Mouse (Mus musculus): ENCODE measurements around the gene Rsg1. TPM values are rescaled to one million over a fixed set of nuclear protein-coding genes. Genes with fewer than 3 reads are reported as not detected.

The Rsg1 gene
- polyA plus RNA-seq, 1 experiment from 2014 or later = 0.98 TPM

DNA sequence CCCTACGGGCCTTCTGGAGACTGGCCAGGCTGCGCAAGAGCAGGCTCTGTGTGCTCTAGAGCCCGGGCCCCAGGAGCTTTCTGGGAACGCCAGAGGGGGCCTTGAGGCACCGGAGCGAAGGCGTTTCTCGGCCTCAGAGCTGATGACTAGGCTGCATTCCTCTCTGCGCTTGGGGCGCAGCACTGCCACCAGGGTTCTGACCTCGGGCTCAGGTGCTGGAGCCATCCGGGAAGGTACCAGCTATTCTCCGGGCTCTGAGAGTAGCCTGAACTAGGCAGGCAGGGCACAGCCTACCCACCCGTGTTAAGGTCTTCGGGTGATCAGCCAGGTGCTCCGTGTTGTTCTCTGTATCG, 33.2 kb downstream of the Rsg1 start:
- H3K27ac ChIP-seq (ENCODE audit: low read depth, low read length) = no peak overlapping the region
- H3K9me3 ChIP-seq (ENCODE audit: control insufficient read depth) = no peaks in the 10 kb centered on the region
- H3K36me3 ChIP-seq (ENCODE audit: control insufficient read depth, insufficient read depth) = peaks cover 13% of the 10 kb centered on the region; the same call in 1 of the 2 replicates
- H3K27me3 ChIP-seq (replicated peaks; ENCODE audit: control insufficient read depth, insufficient read depth, low read length) = no peaks in the 10 kb centered on the region
- H3K4me2 ChIP-seq (replicated peaks; ENCODE audit: low read depth) = peak overlapping the region; percentile 75
- peaks cover 3% of the 10 kb centered on the region; the same call in 1 of the 2 replicates for H3K4me1 ChIP-seq (replicated peaks; ENCODE audit: control insufficient read depth, insufficient read depth, low read length)
- WGBS = 36% methylated on average over 17 of the region's 17 CpGs
- TF ChIP-seq CTCF (IDR thresholded peaks at IDR 0.05; ENCODE audit: low read depth) = 0 out of 2 replicates have a peak, but pooled peaks have one; percentile 3
- ATAC-seq = no peak
- H3K9ac ChIP-seq (ENCODE audit: low read depth, low read length) = no peak overlapping the region
- H3K4me3 ChIP-seq (ENCODE audit: low read depth, low read length) = peak overlapping the region; percentile 40; the same call in 1 of the 2 replicates

DNA sequence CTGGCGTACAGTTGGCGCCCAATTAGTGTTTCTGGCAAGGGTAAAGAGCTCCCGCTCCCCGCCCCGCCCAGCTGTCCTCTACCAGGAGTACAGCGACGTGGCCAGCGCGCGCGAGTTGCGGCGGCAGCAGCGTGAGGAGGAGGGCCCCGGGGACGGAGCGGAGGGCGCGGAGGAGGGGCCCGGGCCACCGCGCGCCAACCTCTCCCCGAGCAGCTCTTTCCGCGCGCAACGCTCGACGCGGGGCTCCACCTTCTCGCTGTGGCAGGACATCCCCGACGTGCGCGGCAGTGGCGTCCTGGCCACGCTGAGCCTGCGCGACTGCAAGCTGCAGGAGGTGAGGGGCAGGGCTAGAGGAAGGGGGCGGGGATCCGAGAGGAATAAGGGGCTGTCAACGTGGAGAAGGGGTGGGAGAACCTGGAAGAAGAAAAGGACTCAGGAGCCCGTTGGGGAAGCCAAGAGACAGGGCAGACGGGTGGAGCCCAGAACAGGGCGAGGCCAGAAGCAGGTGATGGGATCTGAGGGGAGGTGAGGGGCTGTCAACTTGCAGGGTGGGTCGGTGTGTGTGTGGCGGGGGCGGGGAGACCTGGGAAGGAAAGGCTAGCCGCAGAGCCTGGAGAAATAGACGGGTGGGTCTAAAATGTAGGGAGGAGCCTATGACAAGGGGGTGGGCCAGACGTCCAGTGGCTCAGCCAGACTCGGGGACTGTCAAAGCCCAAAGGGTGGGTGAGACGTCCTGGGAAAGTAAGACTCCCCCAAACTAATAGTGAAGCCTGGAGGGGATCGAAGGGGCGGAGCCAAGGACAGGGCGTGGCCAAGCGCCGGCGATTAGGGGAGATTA, 34.2 kb downstream of the Rsg1 start:
- Histone ChIP-seq H3K27me3 (replicated peaks; ENCODE audit: control insufficient read depth, insufficient read depth, low read length) (no peaks in the 10 kb centered on the region), H3K9ac (ENCODE audit: low read depth, low read length) (0 out of 2 replicates have a peak overlapping the region, but pooled peaks have one; percentile 22), H3K36me3 (ENCODE audit: control insufficient read depth, insufficient read depth) (peaks cover 18% of the 10 kb centered on the region; the same call in 1 of the 2 replicates), H3K4me1 (replicated peaks; ENCODE audit: control insufficient read depth, insufficient read depth, low read length) (peaks cover 3% of the 10 kb centered on the region; the same call in 1 of the 2 replicates), H3K27ac (ENCODE audit: low read depth, low read length) (no peak overlapping the region), H3K9me3 (ENCODE audit: control insufficient read depth) (no peaks in the 10 kb centered on the region), H3K4me2 (replicated peaks; ENCODE audit: low read depth) (peak overlapping the region; percentile 75), H3K4me3 (ENCODE audit: low read depth, low read length) (peak overlapping the region; percentile 40)
- no peak for TF ChIP-seq CTCF (IDR thresholded peaks at IDR 0.05; ENCODE audit: low read depth)
- peak; percentile 52 for ATAC-seq
- 4% methylated on average over 58 of the region's 60 CpGs for WGBS

DNA sequence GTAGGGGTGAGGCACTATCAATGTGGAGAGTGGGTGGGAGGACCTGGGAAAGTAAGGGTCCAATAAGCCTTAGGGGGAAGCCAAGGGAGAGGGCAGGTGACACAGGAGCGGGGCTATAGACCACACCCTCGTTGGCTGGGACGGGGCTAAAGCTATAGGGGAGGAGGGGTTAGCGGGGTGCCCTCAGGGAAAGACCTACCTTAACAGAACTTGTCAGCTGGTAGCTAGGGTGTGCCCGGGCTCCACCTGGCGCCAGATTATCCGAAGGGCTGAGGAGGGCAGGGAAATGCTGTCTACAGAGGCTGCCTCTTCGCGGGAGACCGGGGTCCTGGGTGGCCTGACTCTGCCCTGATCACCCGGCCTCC, 34.8 kb downstream of the Rsg1 start:
- Histone ChIP-seq H3K9me3 (ENCODE audit: control insufficient read depth) (no peaks in the 10 kb centered on the region), H3K4me2 (replicated peaks; ENCODE audit: low read depth) (peak overlapping the region; percentile 75), H3K27me3 (replicated peaks; ENCODE audit: control insufficient read depth, insufficient read depth, low read length) (no peaks in the 10 kb centered on the region), H3K4me3 (ENCODE audit: low read depth, low read length) (no peak overlapping the region), H3K9ac (ENCODE audit: low read depth, low read length) (no peak overlapping the region), H3K27ac (ENCODE audit: low read depth, low read length) (no peak overlapping the region), H3K36me3 (ENCODE audit: control insufficient read depth, insufficient read depth) (peaks cover 18% of the 10 kb centered on the region; the same call in 1 of the 2 replicates), H3K4me1 (replicated peaks; ENCODE audit: control insufficient read depth, insufficient read depth, low read length) (peaks cover 3% of the 10 kb centered on the region; the same call in 1 of the 2 replicates)
- 26% methylated on average over 11 of the region's 11 CpGs for WGBS
- peak; percentile 35; the same call in 1 of the 2 replicates for TF ChIP-seq CTCF (IDR thresholded peaks at IDR 0.05; ENCODE audit: low read depth)
- peak; percentile 34; the same call in 1 of the 2 replicates for ATAC-seq

- ATAC-seq = no peak
- no peak overlapping the region for H3K9ac ChIP-seq (ENCODE audit: low read depth, low read length)
- H3K4me3 ChIP-seq (ENCODE audit: low read depth, low read length) = no peak overlapping the region
- peaks cover 3% of the 10 kb centered on the region; the same call in 1 of the 2 replicates for H3K4me1 ChIP-seq (replicated peaks; ENCODE audit: control insufficient read depth, insufficient read depth, low read length)
- H3K36me3 ChIP-seq (ENCODE audit: control insufficient read depth, insufficient read depth) = peaks cover 22% of the 10 kb centered on the region; the same call in 1 of the 2 replicates
- no peaks in the 10 kb centered on the region for H3K27me3 ChIP-seq (replicated peaks; ENCODE audit: control insufficient read depth, insufficient read depth, low read length)
- TF ChIP-seq CTCF (IDR thresholded peaks at IDR 0.05; ENCODE audit: low read depth) = no peak
- WGBS = 86% methylated on average over 11 of the region's 11 CpGs
- no peaks in the 10 kb centered on the region for H3K9me3 ChIP-seq (ENCODE audit: control insufficient read depth)
- no peak overlapping the region for H3K4me2 ChIP-seq (replicated peaks; ENCODE audit: low read depth)
- H3K27ac ChIP-seq (ENCODE audit: low read depth, low read length) = no peak overlapping the region
These were observed 35.6 kb downstream of the Rsg1 start for GRCm38 (mm10) chr4:141249383-141249782.

- TF ChIP-seq CTCF (IDR thresholded peaks at IDR 0.05; ENCODE audit: low read depth) = no peak
- Histone ChIP-seq H3K9ac (ENCODE audit: low read depth, low read length) (no peak overlapping the region), H3K4me3 (ENCODE audit: low read depth, low read length) (no peak overlapping the region), H3K27ac (ENCODE audit: low read depth, low read length) (no peak overlapping the region), H3K4me2 (replicated peaks; ENCODE audit: low read depth) (no peak overlapping the region), H3K36me3 (ENCODE audit: control insufficient read depth, insufficient read depth) (peaks cover 27% of the 10 kb centered on the region; the same call in 1 of the 2 replicates), H3K4me1 (replicated peaks; ENCODE audit: control insufficient read depth, insufficient read depth, low read length) (peaks cover 3% of the 10 kb centered on the region; the same call in 1 of the 2 replicates), H3K9me3 (ENCODE audit: control insufficient read depth) (no peaks in the 10 kb centered on the region), H3K27me3 (replicated peaks; ENCODE audit: control insufficient read depth, insufficient read depth, low read length) (no peaks in the 10 kb centered on the region)
- 87% methylated on average over 8 of the region's 8 CpGs for WGBS
- ATAC-seq = no peak
These were observed 37.3 kb downstream of the Rsg1 start for GRCm38 (mm10) chr4:141251071-141251470.

DNA sequence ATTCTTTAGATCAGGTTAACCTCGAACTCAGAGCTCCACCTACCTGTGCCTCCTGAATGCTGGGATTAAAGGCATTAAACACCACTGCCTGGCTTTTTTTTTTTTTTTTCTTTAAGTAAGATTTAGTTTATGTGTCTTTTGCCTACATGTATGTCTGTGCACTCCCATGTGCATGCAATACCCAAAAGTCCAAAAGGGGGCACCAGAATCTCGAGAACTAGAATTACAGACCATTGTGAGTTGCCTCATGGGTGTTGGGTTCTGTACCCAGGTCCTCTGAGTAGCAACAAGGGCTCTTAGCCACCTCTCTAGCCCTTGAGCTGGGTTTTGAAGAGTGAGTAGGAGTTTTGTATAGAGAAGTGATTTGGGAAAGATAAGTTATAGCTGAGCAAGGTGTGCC, 38.9 kb downstream of the Rsg1 start:
- peak; percentile 45 for TF ChIP-seq CTCF (IDR thresholded peaks at IDR 0.05; ENCODE audit: low read depth)
- Histone ChIP-seq H3K4me3 (ENCODE audit: low read depth, low read length) (no peak overlapping the region), H3K9me3 (ENCODE audit: control insufficient read depth) (no peaks in the 10 kb centered on the region), H3K27me3 (replicated peaks; ENCODE audit: control insufficient read depth, insufficient read depth, low read length) (no peaks in the 10 kb centered on the region), H3K36me3 (ENCODE audit: control insufficient read depth, insufficient read depth) (peaks cover 34% of the 10 kb centered on the region; the same call in 1 of the 2 replicates), H3K9ac (ENCODE audit: low read depth, low read length) (no peak overlapping the region), H3K4me2 (replicated peaks; ENCODE audit: low read depth) (no peak overlapping the region), H3K27ac (ENCODE audit: low read depth, low read length) (no peak overlapping the region), H3K4me1 (replicated peaks; ENCODE audit: control insufficient read depth, insufficient read depth, low read length) (no peaks in the 10 kb centered on the region)
- WGBS = 78% methylated on average over 2 of the region's 2 CpGs
- no peak for ATAC-seq
